Mouse (Mus musculus) stomach, postnatal 0 days (tissue): ENCODE measurements at regions not wholly inside any gene's neighbourhood (a gene's known extent, or its start where the extent isn't known, plus 50 kb on each side); places are given as distances from the start of the nearest gene placed in this dataset.

ENCODE experiments used
- CTCF ChIP-seq: IDR thresholded peaks from 2 replicates; pipeline ENCODE4 v1.5.1; 2016; ENCODE audit warnings: antibody characterized with exemption, low read depth, mild to moderate bottlenecking, moderate library complexity
- EP300 ChIP-seq: optimal IDR thresholded peaks from 2 replicates; pipeline ENCODE3; 2016; ENCODE audit warnings: antibody characterized with exemption

DNA sequence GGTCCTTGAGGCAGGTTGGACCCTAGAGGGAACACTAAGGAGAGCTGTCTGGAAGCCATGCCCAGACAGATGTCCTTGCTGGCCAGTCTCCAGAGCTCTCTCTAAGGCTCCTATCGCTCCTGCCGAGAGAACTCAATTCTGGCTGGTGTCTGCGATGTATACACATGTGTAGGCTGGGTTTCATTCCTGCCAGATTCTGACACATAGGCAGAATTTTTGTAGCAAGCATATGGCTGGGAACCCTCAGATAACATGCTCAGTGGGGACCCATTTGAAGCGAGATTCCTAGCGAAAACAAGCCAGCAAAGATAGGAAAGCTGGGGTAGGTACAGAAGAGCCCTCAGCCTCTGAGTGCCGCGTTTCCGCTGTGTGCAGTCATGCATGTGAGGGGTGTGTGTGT is 242.9 kb upstream of the Gjb5 start:
- TF ChIP-seq CTCF = no peak
- TF ChIP-seq EP300 = no peak
